Mouse (Mus musculus): ENCODE data around the gene Gpd1. TPM values are rescaled to one million over a fixed set of nuclear protein-coding genes. Genes with fewer than 3 reads are reported as not detected.

Gpd1 gene
- polyA plus RNA-seq, 1 experiment from 2014 or later, result 1.4 TPM

Other genes with a start within 250 kb of the Gpd1 start
- gene Bcdin3d, start 242.8 kb upstream of the Gpd1 start, polyA plus RNA-seq (2016; fragmentation: Nextera tagmentation; extraction: Ambion mirVana), result 17.0 and 17.4 TPM in 2 replicates
- 6.3 and 6.7 TPM in 2 replicates for gene Faim2, start 189.3 kb upstream of the Gpd1 start, polyA plus RNA-seq (2016; fragmentation: Nextera tagmentation; extraction: Ambion mirVana)
- not detected in 2 replicates for gene Aqp2, start 138.5 kb upstream of the Gpd1 start, polyA plus RNA-seq (2016; fragmentation: Nextera tagmentation; extraction: Ambion mirVana)
- 2.3 and 2.9 TPM in 2 replicates for gene Aqp5, start 126.7 kb upstream of the Gpd1 start, polyA plus RNA-seq (2016; fragmentation: Nextera tagmentation; extraction: Ambion mirVana)
- 0.60 and 1.1 TPM in 2 replicates for gene Aqp6, start 116.1 kb upstream of the Gpd1 start, polyA plus RNA-seq (2016; fragmentation: Nextera tagmentation; extraction: Ambion mirVana)
- 207 and 218 TPM in 2 replicates for gene Racgap1, start 65.9 kb upstream of the Gpd1 start, polyA plus RNA-seq (2016; fragmentation: Nextera tagmentation; extraction: Ambion mirVana)
- gene Asic1, start 47.1 kb upstream of the Gpd1 start, polyA plus RNA-seq (2016; fragmentation: Nextera tagmentation; extraction: Ambion mirVana), result 54.3 and 62.6 TPM in 2 replicates
- 142 and 146 TPM in 2 replicates for gene Smarcd1, start 15.4 kb upstream of the Gpd1 start, polyA plus RNA-seq (2016; fragmentation: Nextera tagmentation; extraction: Ambion mirVana)
- not detected in 2 replicates for gene Gm17349, start 12.0 kb upstream of the Gpd1 start, polyA plus RNA-seq (2016; fragmentation: Nextera tagmentation; extraction: Ambion mirVana)
- gene Cox14, start 8.1 kb downstream of the Gpd1 start, polyA plus RNA-seq (2016; fragmentation: Nextera tagmentation; extraction: Ambion mirVana), result 169 and 170 TPM in 2 replicates
- gene Cers5, start 55.4 kb downstream of the Gpd1 start, polyA plus RNA-seq (2016; fragmentation: Nextera tagmentation; extraction: Ambion mirVana), result 65.6 and 67.3 TPM in 2 replicates
- gene Lima1, start 157.9 kb downstream of the Gpd1 start, polyA plus RNA-seq (2016; fragmentation: Nextera tagmentation; extraction: Ambion mirVana), result 31.2 and 35.5 TPM in 2 replicates
- not detected in 2 replicates for gene Fam186a, start 249.5 kb downstream of the Gpd1 start, polyA plus RNA-seq (2016; fragmentation: Nextera tagmentation; extraction: Ambion mirVana)

Data from neural tube, embryonic 12.5 days (tissue).